Mouse (Mus musculus) Patski (cell line): Measurements from ENCODE around the gene Rbbp8nl. TPM values are rescaled to one million over a fixed set of nuclear protein-coding genes. Genes with fewer than 3 reads are reported as not detected.
A peak's percentile ranks its signal among the peaks of the same experiment; 100 is the strongest.

Experiments
- ATAC-seq: fragments of 100-300 bp; one replicate; pipeline ENCODE4 v1.8.0; 2021
- CTCF ChIA-PET: fragments of 350-600 bp; sonication (Branson Sonifier 250); formaldehyde crosslinking; loops from one replicate; lab custom pipeline; 2022; ENCODE audit warnings: inconsistent platforms; lab: Charles Lee
- POLR2A ChIA-PET: fragments of 350-600 bp; sonication (Branson Sonifier 250); formaldehyde crosslinking; loops from one replicate; lab custom pipeline; 2022; ENCODE audit warnings: antibody characterized with exemption, inconsistent platforms; lab: Charles Lee
- DNase-seq: peaks from one replicate; pipeline ENCODE4 v3.0.0-alpha.2; 2011; ENCODE audit warnings: low read depth, low spot score
- H3K27me3 ChIP-seq: fragments of 371-371 bp; one replicate; pipeline ENCODE4 v1.5.1; 2021
- CTCF ChIP-seq: fragments of 100-300 bp; IDR thresholded peaks from one replicate; pipeline ENCODE4 v1.5.1; 2021
- in situ Hi-C: fragments of 300-500 bp; cut with MboI; formaldehyde crosslinking; loops from 3 replicates; pipeline ENCODE4 v1.11.1; 2018; ENCODE audit warnings: low pct_unique_long_range_greater_than_20kb, mixed read lengths
- polyA plus RNA-seq: library from polyadenylated mRNA; unstranded; gene quantifications from one replicate; pipeline ENCODE4 v1.2.3, GENCODE M21; 2021

The Rbbp8nl gene
- polyA plus RNA-seq, 1 experiment from 2014 or later: not detected

DNA sequence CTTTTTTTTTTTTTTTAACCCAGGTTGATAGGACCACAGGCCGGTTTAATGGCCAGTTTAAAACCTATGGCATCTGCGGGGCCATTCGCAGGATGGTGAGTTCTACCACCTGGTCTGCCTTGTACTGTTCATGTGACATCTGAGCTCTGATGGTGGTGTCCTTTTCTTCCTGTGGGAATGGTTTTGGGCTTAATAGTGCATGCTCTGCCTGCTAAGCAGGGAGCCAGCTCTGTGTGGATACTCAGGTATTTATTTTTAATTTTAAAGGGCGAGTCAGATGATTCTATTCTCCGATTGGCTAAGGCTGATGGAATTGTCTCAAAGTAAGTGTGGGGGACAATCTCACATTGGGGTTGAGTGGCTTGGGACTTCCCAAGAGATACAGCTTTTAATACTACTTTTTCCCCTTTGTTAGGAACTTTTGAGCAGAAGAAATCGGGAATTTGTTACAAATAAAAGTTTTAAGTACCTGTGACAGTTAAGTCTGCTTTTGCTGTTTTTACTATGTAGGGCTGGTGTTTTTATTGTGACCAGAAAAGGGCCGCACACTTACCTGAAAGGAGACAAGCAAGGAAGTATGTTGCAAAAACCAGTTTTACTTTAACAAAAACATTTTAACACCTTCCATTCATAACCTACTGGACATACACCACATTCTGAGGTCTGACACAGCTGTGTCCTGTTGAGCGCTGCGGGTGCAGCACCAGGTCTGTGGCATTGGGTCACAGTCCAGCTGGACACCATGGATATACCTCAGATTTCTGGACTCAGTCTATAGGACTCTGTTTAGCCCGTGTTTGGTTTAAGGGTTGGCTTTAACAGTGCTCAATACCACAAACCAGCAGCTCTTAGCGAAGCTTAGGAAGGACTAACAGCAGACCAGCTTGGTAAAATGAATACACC lies 31.5 kb downstream of the Rbbp8nl start:
- TF ChIP-seq CTCF: no peak
- ChIA-PET POLR2A (interaction anchor here (1.0 to 1.7 kb wide), 2 partner anchors 9 to 13 kb away, joined by 3 to 4 read pairs; no protein-coding TSS in a partner anchor), CTCF (interaction anchor here (1.7 kb wide), 1 partner anchor 14 kb away, joined by 4 read pairs; no protein-coding TSS in a partner anchor)
- H3K27me3 ChIP-seq: no peaks in the 10 kb centered on the region
- DNase-seq: no peak
- no peak for ATAC-seq
- in situ Hi-C loops: loop anchor here (10.0 kb wide), 2 partner anchors 73 to 183 kb away; partner anchors contain the start of gene Mtg2

DNA sequence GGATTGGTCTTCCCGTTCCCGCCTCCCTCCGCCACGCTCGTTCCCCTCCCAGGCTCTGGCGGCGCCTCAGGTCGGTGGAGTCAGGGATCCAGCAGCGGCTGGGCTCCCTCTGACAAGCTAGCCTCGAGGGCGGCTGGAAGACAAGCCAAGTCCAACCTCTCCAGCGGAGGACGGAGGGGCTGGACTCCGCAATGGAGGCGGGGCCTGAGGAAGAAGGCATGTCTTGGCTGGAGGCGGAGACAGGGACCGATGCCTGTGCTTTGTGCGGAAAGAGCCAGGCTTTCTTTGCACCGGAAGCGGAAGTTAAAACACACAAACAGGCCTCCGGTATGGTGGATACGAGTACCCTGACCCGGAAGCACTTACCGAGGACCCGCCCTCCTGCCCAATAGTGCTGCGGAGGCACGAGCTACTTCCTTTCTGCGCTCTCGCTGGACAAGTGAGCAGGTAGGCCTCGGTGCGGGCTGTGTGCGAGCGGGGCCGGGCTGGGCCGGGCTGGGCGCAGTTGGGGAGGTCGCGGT lies 32.6 kb downstream of the Rbbp8nl start, which contains the start of gene Rps21:
Gene Rps21, plus strand, starts transcription at position 377 of the 521 bp plus-strand sequence.
- in situ Hi-C loops: loop anchor here (10.0 kb wide), 2 partner anchors 72 to 182 kb away; partner anchors contain the start of gene Mtg2
- POLR2A ChIA-PET: interaction anchor here (0.6 to 1.7 kb wide), 8 partner anchors 9 to 83 kb away, joined by 3 to 5 read pairs (median 3); no protein-coding TSS in a partner anchor
- CTCF ChIA-PET: interaction anchor here (1.2 kb wide), 1 partner anchor 18 kb away, joined by 3 read pairs; no protein-coding TSS in a partner anchor
- TF ChIP-seq CTCF: no peak
- ATAC-seq (peak; percentile 92), DNase-seq (peak; percentile 96)
- no peaks in the 10 kb centered on the region for H3K27me3 ChIP-seq

DNA sequence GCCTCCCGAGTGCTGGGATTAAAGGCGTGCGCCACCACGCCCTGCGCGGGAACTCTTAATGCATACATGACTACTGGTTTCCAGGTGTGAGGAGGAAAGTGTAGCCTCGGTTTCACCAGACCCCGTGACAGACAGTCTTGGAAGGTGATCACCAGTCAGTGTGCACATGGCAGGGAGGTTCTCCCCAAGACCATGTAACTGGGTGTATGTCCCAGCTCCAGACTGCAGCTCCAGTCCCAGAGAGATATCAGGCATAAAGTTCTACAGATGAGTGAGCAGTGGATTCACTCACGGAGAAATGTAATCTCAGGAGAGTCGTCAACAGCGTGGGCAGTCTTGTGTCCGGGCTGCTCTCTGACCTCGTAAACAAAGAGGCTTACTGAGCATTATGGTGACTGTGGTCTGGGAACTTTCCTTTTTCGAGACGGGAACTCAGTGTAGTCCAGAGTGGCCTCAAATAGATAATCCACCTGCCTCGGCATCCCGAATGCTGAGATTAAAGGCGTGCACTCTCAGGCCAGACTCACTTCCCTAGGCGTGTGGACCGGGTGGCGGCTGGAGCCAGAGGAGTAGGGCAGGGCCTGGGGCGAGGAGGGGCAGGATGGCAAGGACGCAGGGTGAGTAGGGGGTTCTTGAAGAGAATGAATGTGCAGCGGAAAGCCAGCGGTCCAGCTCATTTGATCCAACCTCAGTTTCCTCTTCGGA lies 33.2 kb downstream of the Rbbp8nl start:
- POLR2A ChIA-PET: interaction anchor here (0.9 to 1.7 kb wide), 6 partner anchors 10 to 82 kb away, joined by 3 to 5 read pairs (median 4); no protein-coding TSS in a partner anchor
- CTCF ChIA-PET: interaction anchor here (1.2 kb wide), 1 partner anchor 19 kb away, joined by 3 read pairs; no protein-coding TSS in a partner anchor
- in situ Hi-C loops: loop anchor here (10.0 kb wide), 2 partner anchors 72 to 182 kb away; partner anchors contain the start of gene Mtg2
- peak; percentile 52 for ATAC-seq
- DNase-seq: no peak
- no peak for TF ChIP-seq CTCF
- no peaks in the 10 kb centered on the region for H3K27me3 ChIP-seq

DNA sequence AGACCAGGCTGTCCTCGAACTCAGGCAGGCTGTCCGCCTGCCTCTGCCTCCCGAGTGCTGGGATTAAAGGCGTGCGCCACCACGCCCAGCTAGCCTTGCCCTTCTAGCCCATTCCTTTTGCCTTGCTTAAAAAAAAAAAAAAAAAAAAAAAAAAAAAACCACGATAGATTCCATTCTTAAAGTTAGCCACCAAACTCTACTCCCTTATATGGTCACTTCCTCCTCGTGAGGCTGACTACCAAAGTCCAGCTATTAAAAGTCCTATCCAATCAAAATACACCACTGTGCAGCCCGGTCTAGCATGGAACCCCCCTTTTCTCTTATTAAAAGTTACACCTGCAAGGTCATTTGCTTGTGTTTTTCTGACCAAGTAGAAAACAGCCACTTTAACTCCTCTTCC lies 34.0 kb downstream of the Rbbp8nl start:
- in situ Hi-C loops: loop anchor here (10.0 kb wide), 2 partner anchors 71 to 181 kb away; partner anchors contain the start of gene Mtg2
- ChIA-PET CTCF (interaction anchor here (1.1 to 1.9 kb wide), 3 partner anchors 19 to 82 kb away, joined by 3 to 5 read pairs (median 3); no protein-coding TSS in a partner anchor), POLR2A (interaction anchor here (1.6 kb wide), 2 partner anchors 9 to 81 kb away, joined by 3 to 5 read pairs; no protein-coding TSS in a partner anchor)
- ATAC-seq (no peak), DNase-seq (no peak)
- H3K27me3 ChIP-seq: no peaks in the 10 kb centered on the region
- no peak for TF ChIP-seq CTCF

DNA sequence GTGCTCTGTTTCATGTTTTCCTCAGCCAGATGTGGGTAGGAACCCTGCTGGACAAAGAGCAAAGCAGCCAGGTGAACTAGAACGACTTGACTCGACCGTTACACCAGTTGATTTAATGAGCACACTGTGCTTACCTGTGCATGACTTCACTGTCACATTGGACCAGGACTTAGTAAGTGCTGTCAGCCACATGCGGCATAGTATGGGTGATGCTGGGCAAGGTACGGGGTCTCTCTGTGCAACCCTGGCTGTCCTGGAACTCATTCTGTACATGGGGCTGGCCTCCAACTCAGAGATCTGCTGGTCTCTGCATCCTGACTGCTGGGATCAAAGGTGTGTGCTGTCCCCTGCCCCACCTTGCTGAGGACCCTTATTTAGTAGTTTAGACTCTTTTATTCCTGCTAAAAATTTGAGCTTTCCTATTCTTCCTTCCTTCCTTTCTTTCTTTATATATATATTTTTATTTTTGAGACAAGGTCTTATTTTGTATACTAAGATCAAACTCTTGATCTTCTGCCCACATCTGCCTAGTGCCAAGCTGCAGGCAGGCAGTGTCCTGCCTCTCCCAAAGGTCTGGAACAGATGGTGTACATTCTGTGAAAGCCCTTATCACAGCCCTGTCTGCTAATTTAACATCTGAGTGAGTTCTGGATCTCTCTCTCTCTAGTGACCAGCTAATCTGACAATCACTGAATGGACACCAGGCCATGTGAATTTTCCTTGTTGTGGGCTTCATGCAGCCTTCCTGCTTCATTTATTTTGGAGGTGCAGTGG lies 35.1 kb downstream of the Rbbp8nl start:
- ATAC-seq (no peak), DNase-seq (no peak)
- ChIA-PET CTCF (interaction anchor here (1.1 to 1.9 kb wide), 2 partner anchors 28 to 81 kb away, joined by 3 to 5 read pairs; no protein-coding TSS in a partner anchor), POLR2A (no interaction called here)
- TF ChIP-seq CTCF: no peak
- in situ Hi-C loops: loop anchor here (5.0 to 10.0 kb wide), 4 partner anchors 37 to 332 kb away; partner anchors contain the start of gene Mtg2
- H3K27me3 ChIP-seq: no peaks in the 10 kb centered on the region

DNA sequence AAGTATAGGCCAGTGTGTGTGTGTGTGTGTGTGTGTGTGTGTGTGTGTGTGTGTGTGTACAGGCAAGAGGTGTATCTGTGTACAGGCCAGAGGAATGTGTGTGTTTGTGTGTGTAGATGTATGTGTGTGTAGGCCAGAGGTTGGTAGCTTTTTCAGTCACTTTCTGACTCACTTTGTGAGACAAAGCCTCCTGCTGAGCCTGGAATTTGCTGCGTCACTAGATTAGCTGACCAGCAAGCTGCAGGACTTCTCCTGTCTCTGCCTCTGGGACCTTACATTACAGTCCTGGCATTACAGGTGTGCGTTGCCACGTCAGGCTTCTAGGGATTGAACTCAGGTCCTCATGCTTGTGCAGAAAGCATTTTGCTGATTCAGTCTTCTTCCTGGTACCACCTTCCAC lies 37.8 kb downstream of the Rbbp8nl start:
- ChIA-PET CTCF (interaction anchor here (0.9 to 2.9 kb wide), 12 partner anchors 10 to 88 kb away, joined by 3 to 18 read pairs (median 6); partner anchors contain the start of gene Adrm1), POLR2A (interaction anchor here (0.6 to 0.7 kb wide), 2 partner anchors 73 to 137 kb away, joined by 3 to 4 read pairs; no protein-coding TSS in a partner anchor)
- no peak for DNase-seq
- in situ Hi-C loops: loop anchor here (5.0 to 10.0 kb wide), 4 partner anchors 35 to 330 kb away; partner anchors contain the start of gene Mtg2
- no peak for TF ChIP-seq CTCF
- ATAC-seq: no peak
- no peaks in the 10 kb centered on the region for H3K27me3 ChIP-seq

DNA sequence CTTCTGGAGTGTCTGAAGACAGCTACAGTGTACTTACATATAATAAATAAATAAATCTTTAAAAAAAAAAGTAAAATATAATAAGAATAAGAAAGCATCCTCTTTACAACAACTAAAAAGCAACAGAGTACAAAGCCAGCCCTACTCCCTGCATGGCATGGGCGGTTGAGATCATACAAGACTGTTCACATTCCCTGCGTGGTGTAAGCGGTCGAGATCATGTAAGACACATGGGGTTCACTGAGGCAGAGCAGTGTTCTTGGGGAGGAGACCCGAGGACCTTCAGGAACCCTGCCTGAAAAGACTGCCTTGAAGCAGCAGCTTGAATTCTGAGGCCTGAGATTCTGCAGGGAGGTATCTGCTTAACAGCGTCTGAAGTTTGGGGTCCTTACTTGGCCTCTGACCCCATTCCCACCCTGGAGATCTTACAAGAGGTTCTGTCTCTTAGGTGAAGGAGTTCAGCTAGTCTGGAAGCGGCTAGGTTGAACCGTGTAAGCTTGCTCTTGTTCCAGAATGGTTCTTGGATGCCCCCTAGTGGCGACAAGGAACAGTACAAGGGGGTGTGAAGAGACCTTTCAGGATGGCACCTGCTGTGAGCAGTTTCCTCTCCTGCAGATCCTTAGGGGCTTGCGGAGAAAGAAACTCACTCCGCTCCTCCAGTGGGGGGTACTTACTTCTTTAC lies 38.6 kb downstream of the Rbbp8nl start:
- CTCF ChIA-PET: interaction anchor here (0.6 to 2.9 kb wide), 22 partner anchors 9 to 148 kb away, joined by 3 to 18 read pairs (median 4); partner anchors contain the start of gene Adrm1

More for the DNA sequence above, 38.6 kb downstream of the Rbbp8nl start:
- no peak for TF ChIP-seq CTCF
- in situ Hi-C loops: loop anchor here (5.0 to 10.0 kb wide), 4 partner anchors 34 to 329 kb away; partner anchors contain the start of gene Mtg2
- peak; percentile 70 for ATAC-seq
- POLR2A ChIA-PET: interaction anchor here (0.8 kb wide), 1 partner anchor 33 kb away, joined by 3 read pairs; no protein-coding TSS in a partner anchor
- DNase-seq: no peak
- no peaks in the 10 kb centered on the region for H3K27me3 ChIP-seq
